Mouse (Mus musculus) MEL (cell line): ENCODE data around the gene Sp9. TPM values are rescaled to one million over a fixed set of nuclear protein-coding genes. Genes with fewer than 3 reads are reported as not detected.
A peak's percentile ranks its signal among the peaks of the same experiment; 100 is the strongest.

Experiments
- DNase-seq: peaks from one replicate; pipeline ENCODE4 v3.0.0; 2011; ENCODE audit warnings: low read depth, low spot score
- H3K27ac ChIP-seq: 2 replicates; pipeline ENCODE4 v1.5.1; 2012; ENCODE audit warnings: low read depth, mild to moderate bottlenecking, control low read depth, low read length, moderate library complexity; ENCODE audit not compliant: control insufficient read depth
- H3K27me3 ChIP-seq, 2 experiments: fragments of 150-350 bp in 1 of 2; sonication (generic) in 1 of 2; 2 replicates each; pipeline ENCODE4 v1.6.1; 2012; ENCODE audit warnings: low read length in 2 of 2, mild to moderate bottlenecking in 2 of 2, improper control_type of control experiment in 1 of 2, moderate library complexity in 1 of 2; ENCODE audit not compliant: insufficient read depth in 2 of 2, control insufficient read depth in 1 of 2
- H3K36me3 ChIP-seq, 2 experiments: 2 replicates each; pipeline ENCODE4 v1.6.1; 2012 to 2014; ENCODE audit warnings: low read length in 2 of 2, improper control_type of control experiment in 1 of 2, inconsistent platforms in 1 of 2, mild to moderate bottlenecking in 1 of 2; ENCODE audit not compliant: insufficient read depth in 2 of 2, control insufficient read depth in 1 of 2
- H3K4me1 ChIP-seq, 2 experiments: fragments of 150-350 bp in 1 of 2; sonication (generic) in 1 of 2; 2 replicates each; pipeline ENCODE4 v1.6.1; 2012; ENCODE audit warnings: low read length in 2 of 2, improper control_type of control experiment in 1 of 2, mild to moderate bottlenecking in 1 of 2; ENCODE audit not compliant: insufficient read depth in 2 of 2, control insufficient read depth in 1 of 2
- H3K4me3 ChIP-seq, 2 experiments: fragments of 150-350 bp in 1 of 2; sonication (generic) in 1 of 2; 2 replicates each; pipeline ENCODE4 v1.5.1; 2012; ENCODE audit warnings: low read depth in 2 of 2, low read length in 2 of 2, mild to moderate bottlenecking in 2 of 2, moderate library complexity in 2 of 2, control low read depth in 1 of 2, improper control_type of control experiment in 1 of 2; ENCODE audit not compliant: control insufficient read depth in 1 of 2, insufficient read depth in 1 of 2
- H3K79me2 ChIP-seq: 2 replicates; pipeline ENCODE4 v1.6.1; 2012; ENCODE audit warnings: mild to moderate bottlenecking, low read length, moderate library complexity; ENCODE audit not compliant: control insufficient read depth, poor library complexity, insufficient read depth
- H3K9ac ChIP-seq: 2 replicates; pipeline ENCODE4 v1.6.1; 2012; ENCODE audit warnings: low read depth, mild to moderate bottlenecking, control low read depth, low read length, moderate library complexity; ENCODE audit not compliant: control insufficient read depth, poor library complexity, severe bottlenecking
- H3K9me3 ChIP-seq: fragments of 150-350 bp; sonication (generic); replicated peaks from 2 replicates; pipeline ENCODE4 v1.6.1; 2012; ENCODE audit warnings: mild to moderate bottlenecking, low read length, improper control_type of control experiment, moderate library complexity; ENCODE audit not compliant: insufficient read depth
- BHLHE40 ChIP-seq: IDR thresholded peaks from 2 replicates; pipeline ENCODE4 v1.6.1; 2012; ENCODE audit warnings: low read depth, mild to moderate bottlenecking, inconsistent platforms, low read length, improper control_type of control experiment, borderline replicate concordance
- CHD1 ChIP-seq: IDR thresholded peaks from 2 replicates; pipeline ENCODE4 v1.6.1; 2012; ENCODE audit warnings: low read depth, mild to moderate bottlenecking, inconsistent platforms, low read length, improper control_type of control experiment
- CHD2 ChIP-seq: IDR thresholded peaks from 2 replicates; pipeline ENCODE4 v1.6.1; 2011; ENCODE audit warnings: low read length, improper control_type of control experiment
- CTCF ChIP-seq, 3 experiments: IDR thresholded peaks in 2 of 3; conservative IDR thresholded peaks in 1 of 3; 2 replicates each; pipeline ENCODE4 v1.5.1; 2011 to 2012; ENCODE audit warnings: low read length in 3 of 3, low read depth in 2 of 3, mild to moderate bottlenecking in 2 of 3, improper control_type of control experiment in 1 of 3, inconsistent platforms in 1 of 3, mixed read lengths in 1 of 3, moderate library complexity in 1 of 3; ENCODE audit not compliant: control insufficient read depth in 1 of 3, insufficient read depth in 1 of 3, poor library complexity in 1 of 3, severe bottlenecking in 1 of 3
- E2F4 ChIP-seq: IDR thresholded peaks from 2 replicates; pipeline ENCODE4 v1.6.1; 2011; ENCODE audit warnings: low read depth, low read length, improper control_type of control experiment, borderline replicate concordance
- ETS1 ChIP-seq: IDR thresholded peaks from 2 replicates; pipeline ENCODE4 v1.6.1; 2012; ENCODE audit warnings: low read depth, mild to moderate bottlenecking, inconsistent platforms, low read length, improper control_type of control experiment, moderate library complexity
- GABPA ChIP-seq: IDR thresholded peaks from 2 replicates; pipeline ENCODE4 v1.6.1; 2012; ENCODE audit warnings: low read depth, mild to moderate bottlenecking, inconsistent platforms, low read length, improper control_type of control experiment, moderate library complexity
- GATA1 ChIP-seq: IDR thresholded peaks from 2 replicates; pipeline ENCODE4 v1.6.1; 2011; ENCODE audit warnings: low read depth, low read length, improper control_type of control experiment
- HCFC1 ChIP-seq: IDR thresholded peaks from 2 replicates; pipeline ENCODE4 v1.6.1; 2012; ENCODE audit warnings: low read depth, mild to moderate bottlenecking, inconsistent platforms, low read length, improper control_type of control experiment, moderate library complexity
- JUND ChIP-seq: IDR thresholded peaks from 2 replicates; pipeline ENCODE4 v1.6.1; 2011; ENCODE audit warnings: low read depth, mild to moderate bottlenecking, improper control_type of control experiment, low read length
- KAT2A ChIP-seq: conservative IDR thresholded peaks from 2 replicates; pipeline ENCODE4 v1.6.1; 2012; ENCODE audit warnings: low read depth, low read length, improper control_type of control experiment, inconsistent platforms
- MAX ChIP-seq: IDR thresholded peaks from 2 replicates; pipeline ENCODE4 v1.6.1; 2011; ENCODE audit warnings: low read length, improper control_type of control experiment
- MAZ ChIP-seq: IDR thresholded peaks from 2 replicates; pipeline ENCODE4 v1.6.1; 2012; ENCODE audit warnings: low read depth, mild to moderate bottlenecking, inconsistent platforms, low read length, improper control_type of control experiment
- MEF2A ChIP-seq: IDR thresholded peaks from 2 replicates; pipeline ENCODE4 v1.6.1; 2014; ENCODE audit warnings: low read depth, mild to moderate bottlenecking, inconsistent platforms, low read length, improper control_type of control experiment; ENCODE audit not compliant: poor library complexity, insufficient replicate concordance, severe bottlenecking; ENCODE audit errors: extremely low read depth
- MXI1 ChIP-seq: IDR thresholded peaks from 2 replicates; pipeline ENCODE4 v1.6.1; 2011; ENCODE audit warnings: mild to moderate bottlenecking, low read depth, low read length, improper control_type of control experiment
- MYB ChIP-seq: IDR thresholded peaks from 2 replicates; pipeline ENCODE4 v1.6.1; 2011; ENCODE audit warnings: mild to moderate bottlenecking, low read depth, low read length, improper control_type of control experiment
- NELFE ChIP-seq: IDR thresholded peaks from 2 replicates; pipeline ENCODE4 v1.6.1; 2011; ENCODE audit warnings: low read depth, low read length, improper control_type of control experiment
- NRF1 ChIP-seq: IDR thresholded peaks from 2 replicates; pipeline ENCODE4 v1.6.1; 2014; ENCODE audit warnings: low read depth, mild to moderate bottlenecking, inconsistent platforms, low read length, improper control_type of control experiment, moderate library complexity; ENCODE audit not compliant: poor library complexity, insufficient read depth, severe bottlenecking
- POLR2A ChIP-seq, 2 experiments: IDR thresholded peaks; 2 replicates each; pipeline ENCODE4 v1.6.1; 2011 to 2012; ENCODE audit warnings: low read length in 2 of 2, mild to moderate bottlenecking in 2 of 2, control low read depth in 1 of 2, improper control_type of control experiment in 1 of 2, low read depth in 1 of 2, moderate library complexity in 1 of 2; ENCODE audit not compliant: control insufficient read depth in 1 of 2, insufficient read depth in 1 of 2, poor library complexity in 1 of 2
- POLR2AphosphoS2 ChIP-seq: IDR thresholded peaks from 2 replicates; pipeline ENCODE4 v1.6.1; 2011; ENCODE audit warnings: low read length, improper control_type of control experiment
- POLR2AphosphoS5 ChIP-seq: IDR thresholded peaks from 2 replicates; pipeline ENCODE4 v1.6.1; 2012; ENCODE audit warnings: low read depth, borderline replicate concordance, mild to moderate bottlenecking, inconsistent platforms, low read length, moderate library complexity, mixed read lengths
- RAD21 ChIP-seq: IDR thresholded peaks from 2 replicates; pipeline ENCODE4 v1.6.1; 2011; ENCODE audit warnings: mild to moderate bottlenecking, low read depth, low read length, improper control_type of control experiment
- RCOR1 ChIP-seq: IDR thresholded peaks from 2 replicates; pipeline ENCODE4 v1.6.1; 2012; ENCODE audit warnings: low read depth, mild to moderate bottlenecking, inconsistent platforms, low read length, improper control_type of control experiment
- SIN3A ChIP-seq: IDR thresholded peaks from 2 replicates; pipeline ENCODE4 v1.6.1; 2012; ENCODE audit warnings: low read length, improper control_type of control experiment, inconsistent platforms
- SMC3 ChIP-seq: IDR thresholded peaks from 2 replicates; pipeline ENCODE4 v1.6.1; 2011; ENCODE audit warnings: low read depth, low read length, improper control_type of control experiment
- TAL1 ChIP-seq: IDR thresholded peaks from 2 replicates; pipeline ENCODE4 v1.6.1; 2012; ENCODE audit warnings: mild to moderate bottlenecking, inconsistent platforms, low read length, moderate library complexity, mixed read lengths
- TBP ChIP-seq: IDR thresholded peaks from 2 replicates; pipeline ENCODE4 v1.8.0; 2011; ENCODE audit warnings: low read depth, low read length, improper control_type of control experiment
- TCF12 ChIP-seq: IDR thresholded peaks from 2 replicates; pipeline ENCODE4 v1.6.1; 2014; ENCODE audit warnings: low read depth, mild to moderate bottlenecking, inconsistent platforms, low read length, improper control_type of control experiment, moderate library complexity
- UBTF ChIP-seq: IDR thresholded peaks from 2 replicates; pipeline ENCODE4 v1.6.1; 2012; ENCODE audit warnings: low read depth, mild to moderate bottlenecking, inconsistent platforms, low read length, improper control_type of control experiment, moderate library complexity, borderline replicate concordance; ENCODE audit not compliant: insufficient read depth
- USF1 ChIP-seq: IDR thresholded peaks from 2 replicates; pipeline ENCODE4 v1.6.1; 2014; ENCODE audit warnings: low read depth, mild to moderate bottlenecking, inconsistent platforms, low read length, improper control_type of control experiment, moderate library complexity
- USF2 ChIP-seq, 2 experiments: IDR thresholded peaks; 2 replicates each; pipeline ENCODE4 v1.6.1; 2011 to 2012; ENCODE audit warnings: improper control_type of control experiment in 2 of 2, low read length in 2 of 2, borderline replicate concordance in 1 of 2, inconsistent platforms in 1 of 2, low read depth in 1 of 2, mild to moderate bottlenecking in 1 of 2; ENCODE audit not compliant: insufficient read depth in 1 of 2
- ZC3H11A ChIP-seq: IDR thresholded peaks from 2 replicates; pipeline ENCODE4 v1.6.1; 2012; ENCODE audit warnings: low read depth, mild to moderate bottlenecking, inconsistent platforms, low read length, improper control_type of control experiment
- ZKSCAN1 ChIP-seq: IDR thresholded peaks from 2 replicates; pipeline ENCODE4 v1.6.1; 2012; ENCODE audit warnings: low read depth, mild to moderate bottlenecking, inconsistent platforms, low read length, improper control_type of control experiment, moderate library complexity
- ZMIZ1 ChIP-seq: IDR thresholded peaks from 2 replicates; pipeline ENCODE4 v1.6.1; 2012; ENCODE audit warnings: low read depth, mild to moderate bottlenecking, inconsistent platforms, low read length, improper control_type of control experiment, moderate library complexity
- ZNF384 ChIP-seq: IDR thresholded peaks from 2 replicates; pipeline ENCODE4 v1.6.1; 2012; ENCODE audit warnings: low read depth, mild to moderate bottlenecking, inconsistent platforms, low read length, improper control_type of control experiment
- polyA plus RNA-seq, 2 experiments: library from polyadenylated mRNA; stranded (reverse) in 1 of 2; unstranded in 1 of 2; fragments of >175 nt in 1 of 2; fragments of >200 nt in 1 of 2; gene quantifications; 2 replicates each; pipeline versions ENCODE4 v1.2.1 to v1.2.4; 2012; ENCODE audit warnings: low replicate concordance in 2 of 2, low read depth in 1 of 2; ENCODE audit not compliant: insufficient read length in 2 of 2, insufficient read depth in 1 of 2, missing spikeins in 1 of 2
- total RNA-seq: library from RNA; depleted of rRNA; stranded (reverse); fragments of 300-350 nt; gene quantifications from 2 replicates; pipeline ENCODE4 v1.2.3, GENCODE M21; 2012

The Sp9 gene
- total and polyA plus RNA-seq, 3 experiments: 0.03 to 0.39 TPM; not detected in 1

GRCm38 (mm10) chr2:73312152-73313116 is 40.7 kb downstream of the Sp9 start, which contains the start of the genes Scrn3 and Cir1:
Scrn3 (plus strand) TSS chr2:73312601.
Cir1 (minus strand) TSS chr2:73312701.
- H3K9me3 ChIP-seq: no peaks in the 10 kb centered on the region
- peak within 1 kb of the TSS; percentile 90 for H3K9ac ChIP-seq
- H3K27ac ChIP-seq: peak within 1 kb of the TSS; percentile 89
- peak; percentile 95 for DNase-seq
- peaks cover 0 to 4% of the 10 kb centered on the region in 2 experiments; a peak in 2 of 4 replicates for H3K4me1 ChIP-seq
- peaks cover 0 to 12% of the 10 kb centered on the region in 2 experiments; a peak in 2 of 4 replicates for H3K36me3 ChIP-seq
- H3K27me3 ChIP-seq: no peaks in the 10 kb centered on the region
- H3K4me3 ChIP-seq: peak within 1 kb of the TSS; percentile 92
- peaks cover 3% of the 10 kb centered on the region for H3K79me2 ChIP-seq
- TF ChIP-seq JUND: no peak
- peak; percentile 79 for TF ChIP-seq SIN3A
- no peak for TF ChIP-seq BHLHE40
- no peak for TF ChIP-seq E2F4
- TF ChIP-seq MAZ: no peak
- no peak for TF ChIP-seq TAL1
- no peak for TF ChIP-seq GABPA
- TF ChIP-seq TCF12: peak; percentile 39
- no peak for TF ChIP-seq USF1
- TF ChIP-seq RCOR1: 0 out of 2 replicates have a peak, but pooled peaks have one; percentile 13
- no peak for TF ChIP-seq ZKSCAN1
- peak; percentile 71 to 73; a peak in 3 of 4 replicates for TF ChIP-seq POLR2A (IDR thresholded peaks at IDR 0.05; ENCODE audit: control insufficient read depth in 1 of 2, insufficient read depth in 1 of 2, low read depth in 1 of 2, low read length in 2 of 2, poor library complexity in 1 of 2)
- TF ChIP-seq UBTF: no peak
- TF ChIP-seq GATA1: no peak
- TF ChIP-seq MYB: no peak
- no peak for TF ChIP-seq MEF2A
- peak; percentile 79 for TF ChIP-seq NRF1
- peak; percentile 79 for TF ChIP-seq NELFE
- TF ChIP-seq MXI1: no peak
- TF ChIP-seq ZNF384: no peak
- TF ChIP-seq CTCF (IDR thresholded peaks at IDR 0.05 in 2 of 3, conservative IDR thresholded peaks at IDR 0.05 in 1 of 3; ENCODE audit: control insufficient read depth in 1 of 3, insufficient read depth in 1 of 3, low read depth in 2 of 3, low read length in 3 of 3, poor library complexity in 1 of 3, severe bottlenecking in 1 of 3): no peak
- no peak for TF ChIP-seq ETS1
- no peak for TF ChIP-seq USF2 (IDR thresholded peaks at IDR 0.05; ENCODE audit: borderline replicate concordance in 1 of 2, insufficient read depth in 1 of 2, low read depth in 1 of 2, low read length in 2 of 2)
- TF ChIP-seq KAT2A: peak; percentile 77
- TF ChIP-seq POLR2AphosphoS5: no peak
- no peak for TF ChIP-seq CHD1
- TF ChIP-seq RAD21: no peak
- peak; percentile 93 for TF ChIP-seq HCFC1
- no peak for TF ChIP-seq ZC3H11A
- TF ChIP-seq POLR2AphosphoS2: peak; percentile 66
- no peak for TF ChIP-seq SMC3
- peak; percentile 48 for TF ChIP-seq CHD2
- peak; percentile 67; the same call in 1 of the 2 replicates for TF ChIP-seq TBP
- TF ChIP-seq MAX: no peak
- TF ChIP-seq ZMIZ1: peak; percentile 55; the same call in 1 of the 2 replicates
